Mouse (Mus musculus) olfactory bulb, adult 2 months (tissue): ENCODE data around the gene Cdk12.

Experiments
- CTCF ChIP-seq: fragments of 200-500 bp; IDR thresholded peaks from 2 replicates; pipeline ENCODE4 v1.5.1; 2012; ENCODE audit warnings: low read depth, mild to moderate bottlenecking, low read length, moderate library complexity; ENCODE audit not compliant: insufficient read depth
- POLR2A ChIP-seq: fragments of 200-500 bp; IDR thresholded peaks from 2 replicates; pipeline ENCODE4 v1.6.1; 2012; ENCODE audit warnings: mild to moderate bottlenecking, low read depth, low read length, moderate library complexity; ENCODE audit not compliant: insufficient read depth

DNA sequence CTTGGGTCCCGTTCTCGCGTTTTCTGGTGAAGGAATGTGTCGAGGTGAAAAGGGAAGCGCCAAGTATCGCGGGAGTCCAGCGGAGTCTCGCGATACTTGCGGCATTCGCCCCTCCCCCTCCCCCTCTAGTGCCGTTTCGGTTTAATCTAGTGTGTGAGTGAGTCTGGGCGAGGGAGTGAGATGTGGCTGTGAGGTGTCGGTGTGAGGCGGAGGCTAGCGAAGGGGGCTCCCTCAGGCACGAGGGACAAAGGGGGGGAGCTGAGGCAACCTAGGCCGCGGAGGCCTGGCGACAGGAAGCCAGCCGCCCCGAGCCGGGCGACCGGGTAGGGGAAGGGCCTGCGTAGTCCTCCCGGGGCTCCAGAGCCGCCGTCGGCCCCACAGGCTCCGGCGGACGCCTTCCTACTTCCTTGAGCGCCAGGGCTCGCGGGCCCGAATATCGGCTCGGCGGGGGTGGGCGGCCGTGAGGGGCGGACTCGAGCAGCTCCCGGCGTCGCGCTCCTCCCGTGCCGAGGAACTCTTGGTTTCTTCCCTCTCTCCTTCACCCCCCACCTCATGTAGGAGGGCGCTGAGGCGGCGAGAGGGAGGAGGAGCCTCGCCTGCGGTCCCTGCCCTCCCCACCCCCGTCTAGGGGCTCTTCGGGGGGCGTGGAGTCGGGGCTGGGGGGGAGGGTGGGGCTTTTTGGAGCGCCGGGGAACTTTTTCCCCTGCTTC lies at the start of gene Cdk12:
- TF ChIP-seq POLR2A = peak; percentile 59; the same call in 1 of the 2 replicates
- TF ChIP-seq CTCF = no peak
